Mouse (Mus musculus) MEL (cell line): ENCODE measurements around the gene Btbd7. TPM values are rescaled to one million over a fixed set of nuclear protein-coding genes. Genes with fewer than 3 reads are reported as not detected.

Experiments
- DNase-seq: peaks from one replicate; pipeline ENCODE4 v3.0.0; 2011; ENCODE audit warnings: low read depth, low spot score
- H3K27ac ChIP-seq: 2 replicates; pipeline ENCODE4 v1.5.1; 2012; ENCODE audit warnings: low read depth, mild to moderate bottlenecking, control low read depth, low read length, moderate library complexity; ENCODE audit not compliant: control insufficient read depth
- H3K27me3 ChIP-seq, 2 experiments: fragments of 150-350 bp in 1 of 2; sonication (generic) in 1 of 2; 2 replicates each; pipeline ENCODE4 v1.6.1; 2012; ENCODE audit warnings: low read length in 2 of 2, mild to moderate bottlenecking in 2 of 2, improper control_type of control experiment in 1 of 2, moderate library complexity in 1 of 2; ENCODE audit not compliant: insufficient read depth in 2 of 2, control insufficient read depth in 1 of 2
- H3K36me3 ChIP-seq, 2 experiments: 2 replicates each; pipeline ENCODE4 v1.6.1; 2012 to 2014; ENCODE audit warnings: low read length in 2 of 2, improper control_type of control experiment in 1 of 2, inconsistent platforms in 1 of 2, mild to moderate bottlenecking in 1 of 2; ENCODE audit not compliant: insufficient read depth in 2 of 2, control insufficient read depth in 1 of 2
- H3K4me1 ChIP-seq, 2 experiments: fragments of 150-350 bp in 1 of 2; sonication (generic) in 1 of 2; 2 replicates each; pipeline ENCODE4 v1.6.1; 2012; ENCODE audit warnings: low read length in 2 of 2, improper control_type of control experiment in 1 of 2, mild to moderate bottlenecking in 1 of 2; ENCODE audit not compliant: insufficient read depth in 2 of 2, control insufficient read depth in 1 of 2
- H3K4me3 ChIP-seq, 2 experiments: fragments of 150-350 bp in 1 of 2; sonication (generic) in 1 of 2; 2 replicates each; pipeline ENCODE4 v1.5.1; 2012; ENCODE audit warnings: low read depth in 2 of 2, low read length in 2 of 2, mild to moderate bottlenecking in 2 of 2, moderate library complexity in 2 of 2, control low read depth in 1 of 2, improper control_type of control experiment in 1 of 2; ENCODE audit not compliant: control insufficient read depth in 1 of 2, insufficient read depth in 1 of 2
- H3K79me2 ChIP-seq: 2 replicates; pipeline ENCODE4 v1.6.1; 2012; ENCODE audit warnings: mild to moderate bottlenecking, low read length, moderate library complexity; ENCODE audit not compliant: control insufficient read depth, poor library complexity, insufficient read depth
- H3K9ac ChIP-seq: 2 replicates; pipeline ENCODE4 v1.6.1; 2012; ENCODE audit warnings: low read depth, mild to moderate bottlenecking, control low read depth, low read length, moderate library complexity; ENCODE audit not compliant: control insufficient read depth, poor library complexity, severe bottlenecking
- H3K9me3 ChIP-seq: fragments of 150-350 bp; sonication (generic); replicated peaks from 2 replicates; pipeline ENCODE4 v1.6.1; 2012; ENCODE audit warnings: mild to moderate bottlenecking, low read length, improper control_type of control experiment, moderate library complexity; ENCODE audit not compliant: insufficient read depth
- BHLHE40 ChIP-seq: IDR thresholded peaks from 2 replicates; pipeline ENCODE4 v1.6.1; 2012; ENCODE audit warnings: low read depth, mild to moderate bottlenecking, inconsistent platforms, low read length, improper control_type of control experiment, borderline replicate concordance
- CHD1 ChIP-seq: IDR thresholded peaks from 2 replicates; pipeline ENCODE4 v1.6.1; 2012; ENCODE audit warnings: low read depth, mild to moderate bottlenecking, inconsistent platforms, low read length, improper control_type of control experiment
- CHD2 ChIP-seq: IDR thresholded peaks from 2 replicates; pipeline ENCODE4 v1.6.1; 2011; ENCODE audit warnings: low read length, improper control_type of control experiment
- CTCF ChIP-seq, 3 experiments: IDR thresholded peaks in 2 of 3; conservative IDR thresholded peaks in 1 of 3; 2 replicates each; pipeline ENCODE4 v1.5.1; 2011 to 2012; ENCODE audit warnings: low read length in 3 of 3, low read depth in 2 of 3, mild to moderate bottlenecking in 2 of 3, improper control_type of control experiment in 1 of 3, inconsistent platforms in 1 of 3, mixed read lengths in 1 of 3, moderate library complexity in 1 of 3; ENCODE audit not compliant: control insufficient read depth in 1 of 3, insufficient read depth in 1 of 3, poor library complexity in 1 of 3, severe bottlenecking in 1 of 3
- GABPA ChIP-seq: IDR thresholded peaks from 2 replicates; pipeline ENCODE4 v1.6.1; 2012; ENCODE audit warnings: low read depth, mild to moderate bottlenecking, inconsistent platforms, low read length, improper control_type of control experiment, moderate library complexity
- JUND ChIP-seq: IDR thresholded peaks from 2 replicates; pipeline ENCODE4 v1.6.1; 2011; ENCODE audit warnings: low read depth, mild to moderate bottlenecking, improper control_type of control experiment, low read length
- MAX ChIP-seq: IDR thresholded peaks from 2 replicates; pipeline ENCODE4 v1.6.1; 2011; ENCODE audit warnings: low read length, improper control_type of control experiment
- MEF2A ChIP-seq: IDR thresholded peaks from 2 replicates; pipeline ENCODE4 v1.6.1; 2014; ENCODE audit warnings: low read depth, mild to moderate bottlenecking, inconsistent platforms, low read length, improper control_type of control experiment; ENCODE audit not compliant: poor library complexity, insufficient replicate concordance, severe bottlenecking; ENCODE audit errors: extremely low read depth
- MYC ChIP-seq: IDR thresholded peaks from 2 replicates; pipeline ENCODE4 v1.6.1; 2011; ENCODE audit warnings: low read depth, mild to moderate bottlenecking, low read length, improper control_type of control experiment, moderate library complexity
- NELFE ChIP-seq: IDR thresholded peaks from 2 replicates; pipeline ENCODE4 v1.6.1; 2011; ENCODE audit warnings: low read depth, low read length, improper control_type of control experiment
- POLR2A ChIP-seq, 2 experiments: IDR thresholded peaks; 2 replicates each; pipeline ENCODE4 v1.6.1; 2011 to 2012; ENCODE audit warnings: low read length in 2 of 2, mild to moderate bottlenecking in 2 of 2, control low read depth in 1 of 2, improper control_type of control experiment in 1 of 2, low read depth in 1 of 2, moderate library complexity in 1 of 2; ENCODE audit not compliant: control insufficient read depth in 1 of 2, insufficient read depth in 1 of 2, poor library complexity in 1 of 2
- POLR2AphosphoS5 ChIP-seq: IDR thresholded peaks from 2 replicates; pipeline ENCODE4 v1.6.1; 2012; ENCODE audit warnings: low read depth, borderline replicate concordance, mild to moderate bottlenecking, inconsistent platforms, low read length, moderate library complexity, mixed read lengths
- RAD21 ChIP-seq: IDR thresholded peaks from 2 replicates; pipeline ENCODE4 v1.6.1; 2011; ENCODE audit warnings: mild to moderate bottlenecking, low read depth, low read length, improper control_type of control experiment
- RCOR1 ChIP-seq: IDR thresholded peaks from 2 replicates; pipeline ENCODE4 v1.6.1; 2012; ENCODE audit warnings: low read depth, mild to moderate bottlenecking, inconsistent platforms, low read length, improper control_type of control experiment
- TCF12 ChIP-seq: IDR thresholded peaks from 2 replicates; pipeline ENCODE4 v1.6.1; 2014; ENCODE audit warnings: low read depth, mild to moderate bottlenecking, inconsistent platforms, low read length, improper control_type of control experiment, moderate library complexity
- UBTF ChIP-seq: IDR thresholded peaks from 2 replicates; pipeline ENCODE4 v1.6.1; 2012; ENCODE audit warnings: low read depth, mild to moderate bottlenecking, inconsistent platforms, low read length, improper control_type of control experiment, moderate library complexity, borderline replicate concordance; ENCODE audit not compliant: insufficient read depth
- USF1 ChIP-seq: IDR thresholded peaks from 2 replicates; pipeline ENCODE4 v1.6.1; 2014; ENCODE audit warnings: low read depth, mild to moderate bottlenecking, inconsistent platforms, low read length, improper control_type of control experiment, moderate library complexity
- ZNF384 ChIP-seq: IDR thresholded peaks from 2 replicates; pipeline ENCODE4 v1.6.1; 2012; ENCODE audit warnings: low read depth, mild to moderate bottlenecking, inconsistent platforms, low read length, improper control_type of control experiment
- polyA plus RNA-seq, 2 experiments: library from polyadenylated mRNA; stranded (reverse) in 1 of 2; unstranded in 1 of 2; fragments of >175 nt in 1 of 2; fragments of >200 nt in 1 of 2; gene quantifications; 2 replicates each; pipeline versions ENCODE4 v1.2.1 to v1.2.4; 2012; ENCODE audit warnings: low replicate concordance in 2 of 2, low read depth in 1 of 2; ENCODE audit not compliant: insufficient read length in 2 of 2, insufficient read depth in 1 of 2, missing spikeins in 1 of 2
- total RNA-seq: library from RNA; depleted of rRNA; stranded (reverse); fragments of 300-350 nt; gene quantifications from 2 replicates; pipeline ENCODE4 v1.2.3, GENCODE M21; 2012

Btbd7 gene
- total and polyA plus RNA-seq, 3 experiments: 8.4 to 14.3 TPM; not detected in 1

GRCm38 (mm10) chr12:102757689-102758402 lies 120.4 kb downstream of the Btbd7 start, which contains the start of the genes Gm28051, Gon7 and Ubr7 (continued):
- TF ChIP-seq MEF2A (no peak), CTCF (IDR thresholded peaks at IDR 0.05 in 2 of 3, conservative IDR thresholded peaks at IDR 0.05 in 1 of 3; ENCODE audit: control insufficient read depth in 1 of 3, insufficient read depth in 1 of 3, low read depth in 2 of 3, low read length in 3 of 3, poor library complexity in 1 of 3, severe bottlenecking in 1 of 3) (no peak), MYC (no peak), POLR2A (IDR thresholded peaks at IDR 0.05; ENCODE audit: control insufficient read depth in 1 of 2, insufficient read depth in 1 of 2, low read depth in 1 of 2, low read length in 2 of 2, poor library complexity in 1 of 2) (peak; percentile 54 to 85; a peak in 3 of 4 replicates), BHLHE40 (no peak), GABPA (no peak), POLR2AphosphoS5 (no peak), NELFE (peak; percentile 83), CHD2 (peak; percentile 25; the same call in 1 of the 2 replicates), CHD1 (no peak)

GRCm38 (mm10) chr12:102757055-102757688 lies 121.1 kb downstream of the Btbd7 start:
- H3K79me2 ChIP-seq: peaks cover 61% of the 10 kb centered on the region
- TF ChIP-seq MAX (peak; percentile 58; the same call in 1 of the 2 replicates), BHLHE40 (no peak), UBTF (0 out of 2 replicates have a peak, but pooled peaks have one; percentile 17), ZNF384 (peak; percentile 23; the same call in 1 of the 2 replicates)
- DNase-seq: peak; percentile 53
- H3K9ac ChIP-seq: peak overlapping the region; percentile 87
- H3K4me1 ChIP-seq: peaks cover 0 to 11% of the 10 kb centered on the region in 2 experiments; a peak in 2 of 4 replicates
- peak overlapping the region; percentile 76 to 85 for H3K4me3 ChIP-seq
- peaks cover 4 to 33% of the 10 kb centered on the region in 2 experiments for H3K36me3 ChIP-seq
- H3K27me3 ChIP-seq: no peaks in the 10 kb centered on the region
- no peaks in the 10 kb centered on the region for H3K9me3 ChIP-seq
- H3K27ac ChIP-seq: peak overlapping the region; percentile 69

GRCm38 (mm10) chr12:102756304-102756703 lies 122.0 kb downstream of the Btbd7 start:
- TF ChIP-seq CTCF (IDR thresholded peaks at IDR 0.05 in 2 of 3, conservative IDR thresholded peaks at IDR 0.05 in 1 of 3; ENCODE audit: control insufficient read depth in 1 of 3, insufficient read depth in 1 of 3, low read depth in 2 of 3, low read length in 3 of 3, poor library complexity in 1 of 3, severe bottlenecking in 1 of 3) (peak; percentile 39 to 52 (median 50)), MYC (no peak), TCF12 (no peak), USF1 (no peak), RAD21 (peak; percentile 2; the same call in 1 of the 2 replicates), RCOR1 (no peak), GABPA (no peak), JUND (no peak)
- Histone ChIP-seq H3K27ac (no peak overlapping the region), H3K27me3 (no peaks in the 10 kb centered on the region), H3K79me2 (peaks cover 65% of the 10 kb centered on the region), H3K36me3 (peaks cover 2 to 33% of the 10 kb centered on the region in 2 experiments), H3K4me1 (peaks cover 0 to 11% of the 10 kb centered on the region in 2 experiments; a peak in 2 of 4 replicates), H3K9me3 (no peaks in the 10 kb centered on the region), H3K4me3 (no peak overlapping the region), H3K9ac (no peak overlapping the region)
- peak; percentile 60 for DNase-seq
